Mouse (Mus musculus): Measurements from ENCODE around the gene Macc1. TPM values are rescaled to one million over a fixed set of nuclear protein-coding genes. Genes with fewer than 3 reads are reported as not detected.

Gene Macc1
- polyA plus RNA-seq, 1 experiment from 2014 or later, result 0.04 TPM

- Histone ChIP-seq H3K27me3 (ENCODE audit: control insufficient read depth, insufficient read depth, low read length) (no peaks in the 10 kb centered on the region), H3K9ac (ENCODE audit: low read length) (no peak overlapping the region), H3K4me1 (ENCODE audit: control insufficient read depth, insufficient read depth, low read length) (no peaks in the 10 kb centered on the region), H3K4me2 (ENCODE audit: low read depth, low read length) (no peak overlapping the region), H3K27ac (ENCODE audit: low read length) (no peak overlapping the region), H3K9me3 (replicated peaks; ENCODE audit: control insufficient read depth, low read length) (no peaks in the 10 kb centered on the region), H3K36me3 (ENCODE audit: control insufficient read depth, insufficient read depth) (no peaks in the 10 kb centered on the region), H3K4me3 (ENCODE audit: low read length) (no peak overlapping the region)
- 67% methylated on average over 4 of the region's 4 CpGs for WGBS
- no peak for ATAC-seq (replicated peaks; ENCODE audit: extremely low read depth, insufficient read depth, low FRiP score)
Measured at GRCm38 (mm10) chr12:119369832-119370231, 55.8 kb downstream of the Macc1 start.

GRCm38 (mm10) chr12:119372359-119372758 lies 58.3 kb downstream of the Macc1 start:
- no peak overlapping the region for H3K9ac ChIP-seq (ENCODE audit: low read length)
- no peaks in the 10 kb centered on the region for H3K36me3 ChIP-seq (ENCODE audit: control insufficient read depth, insufficient read depth)
- 71% methylated on average over 4 of the region's 4 CpGs for WGBS
- H3K27me3 ChIP-seq (ENCODE audit: control insufficient read depth, insufficient read depth, low read length), result no peaks in the 10 kb centered on the region
- H3K4me1 ChIP-seq (ENCODE audit: control insufficient read depth, insufficient read depth, low read length), result no peaks in the 10 kb centered on the region
- H3K4me2 ChIP-seq (ENCODE audit: low read depth, low read length), result no peak overlapping the region
- H3K27ac ChIP-seq (ENCODE audit: low read length), result no peak overlapping the region
- H3K4me3 ChIP-seq (ENCODE audit: low read length), result no peak overlapping the region
- H3K9me3 ChIP-seq (replicated peaks; ENCODE audit: control insufficient read depth, low read length), result no peaks in the 10 kb centered on the region
- ATAC-seq (replicated peaks; ENCODE audit: extremely low read depth, insufficient read depth, low FRiP score), result no peak

- no peaks in the 10 kb centered on the region for H3K4me1 ChIP-seq (ENCODE audit: control insufficient read depth, insufficient read depth, low read length)
- no peak overlapping the region for H3K4me3 ChIP-seq (ENCODE audit: low read length)
- H3K4me2 ChIP-seq (ENCODE audit: low read depth, low read length), result no peak overlapping the region
- H3K27me3 ChIP-seq (ENCODE audit: control insufficient read depth, insufficient read depth, low read length), result no peaks in the 10 kb centered on the region
- no peak overlapping the region for H3K27ac ChIP-seq (ENCODE audit: low read length)
- H3K9me3 ChIP-seq (replicated peaks; ENCODE audit: control insufficient read depth, low read length), result no peaks in the 10 kb centered on the region
- ATAC-seq (replicated peaks; ENCODE audit: extremely low read depth, insufficient read depth, low FRiP score), result no peak; the same call in 1 of the 2 replicates
- no peak overlapping the region for H3K9ac ChIP-seq (ENCODE audit: low read length)
- H3K36me3 ChIP-seq (ENCODE audit: control insufficient read depth, insufficient read depth), result no peaks in the 10 kb centered on the region
Measured at GRCm38 (mm10) chr12:119376879-119377278, 62.8 kb downstream of the Macc1 start.

- no peak overlapping the region for H3K27ac ChIP-seq (ENCODE audit: low read length)
- H3K27me3 ChIP-seq (ENCODE audit: control insufficient read depth, insufficient read depth, low read length), result no peaks in the 10 kb centered on the region
- no peaks in the 10 kb centered on the region for H3K9me3 ChIP-seq (replicated peaks; ENCODE audit: control insufficient read depth, low read length)
- WGBS, result 74% methylated on average over 1 of the region's 1 CpGs
- H3K4me2 ChIP-seq (ENCODE audit: low read depth, low read length), result no peak overlapping the region
- H3K36me3 ChIP-seq (ENCODE audit: control insufficient read depth, insufficient read depth), result no peaks in the 10 kb centered on the region
- H3K9ac ChIP-seq (ENCODE audit: low read length), result no peak overlapping the region
- no peaks in the 10 kb centered on the region for H3K4me1 ChIP-seq (ENCODE audit: control insufficient read depth, insufficient read depth, low read length)
- no peak for ATAC-seq (replicated peaks; ENCODE audit: extremely low read depth, insufficient read depth, low FRiP score)
- H3K4me3 ChIP-seq (ENCODE audit: low read length), result no peak overlapping the region
Measured at GRCm38 (mm10) chr12:119381839-119382238, 67.8 kb downstream of the Macc1 start.

GRCm38 (mm10) chr12:119386243-119386642 lies 72.2 kb downstream of the Macc1 start:
- Histone ChIP-seq H3K9ac (ENCODE audit: low read length) (no peak overlapping the region), H3K4me3 (ENCODE audit: low read length) (no peak overlapping the region), H3K27me3 (ENCODE audit: control insufficient read depth, insufficient read depth, low read length) (no peaks in the 10 kb centered on the region), H3K4me2 (ENCODE audit: low read depth, low read length) (no peak overlapping the region), H3K9me3 (replicated peaks; ENCODE audit: control insufficient read depth, low read length) (no peaks in the 10 kb centered on the region), H3K27ac (ENCODE audit: low read length) (no peak overlapping the region), H3K4me1 (ENCODE audit: control insufficient read depth, insufficient read depth, low read length) (no peaks in the 10 kb centered on the region), H3K36me3 (ENCODE audit: control insufficient read depth, insufficient read depth) (no peaks in the 10 kb centered on the region)
- no peak for ATAC-seq (replicated peaks; ENCODE audit: extremely low read depth, insufficient read depth, low FRiP score)

- H3K9me3 ChIP-seq (replicated peaks; ENCODE audit: control insufficient read depth, low read length), result no peaks in the 10 kb centered on the region
- ATAC-seq (replicated peaks; ENCODE audit: extremely low read depth, insufficient read depth, low FRiP score), result no peak
- H3K9ac ChIP-seq (ENCODE audit: low read length), result no peak overlapping the region
- H3K4me3 ChIP-seq (ENCODE audit: low read length), result no peak overlapping the region
- H3K27me3 ChIP-seq (ENCODE audit: control insufficient read depth, insufficient read depth, low read length), result no peaks in the 10 kb centered on the region
- no peaks in the 10 kb centered on the region for H3K36me3 ChIP-seq (ENCODE audit: control insufficient read depth, insufficient read depth)
- no peak overlapping the region for H3K27ac ChIP-seq (ENCODE audit: low read length)
- no peak overlapping the region for H3K4me2 ChIP-seq (ENCODE audit: low read depth, low read length)
- WGBS, result 47% methylated on average over 2 of the region's 2 CpGs
- H3K4me1 ChIP-seq (ENCODE audit: control insufficient read depth, insufficient read depth, low read length), result no peaks in the 10 kb centered on the region
Measured at GRCm38 (mm10) chr12:119386650-119387049, 72.6 kb downstream of the Macc1 start.

GRCm38 (mm10) chr12:119387925-119388324 lies 73.9 kb downstream of the Macc1 start:
- no peak overlapping the region for H3K27ac ChIP-seq (ENCODE audit: low read length)
- H3K9ac ChIP-seq (ENCODE audit: low read length), result no peak overlapping the region
- ATAC-seq (replicated peaks; ENCODE audit: extremely low read depth, insufficient read depth, low FRiP score), result no peak
- H3K4me1 ChIP-seq (ENCODE audit: control insufficient read depth, insufficient read depth, low read length), result no peaks in the 10 kb centered on the region
- H3K4me2 ChIP-seq (ENCODE audit: low read depth, low read length), result no peak overlapping the region
- WGBS, result 55% methylated on average over 2 of the region's 2 CpGs
- no peaks in the 10 kb centered on the region for H3K27me3 ChIP-seq (ENCODE audit: control insufficient read depth, insufficient read depth, low read length)
- H3K4me3 ChIP-seq (ENCODE audit: low read length), result no peak overlapping the region
- H3K36me3 ChIP-seq (ENCODE audit: control insufficient read depth, insufficient read depth), result no peaks in the 10 kb centered on the region
- no peaks in the 10 kb centered on the region for H3K9me3 ChIP-seq (replicated peaks; ENCODE audit: control insufficient read depth, low read length)

GRCm38 (mm10) chr12:119390192-119390684 lies 76.2 kb downstream of the Macc1 start:
- H3K27ac ChIP-seq (ENCODE audit: low read length), result no peak overlapping the region
- no peaks in the 10 kb centered on the region for H3K4me1 ChIP-seq (ENCODE audit: control insufficient read depth, insufficient read depth, low read length)
- H3K9ac ChIP-seq (ENCODE audit: low read length), result no peak overlapping the region
- no peaks in the 10 kb centered on the region for H3K9me3 ChIP-seq (replicated peaks; ENCODE audit: control insufficient read depth, low read length)
- H3K4me3 ChIP-seq (ENCODE audit: low read length), result no peak overlapping the region
- no peak overlapping the region for H3K4me2 ChIP-seq (ENCODE audit: low read depth, low read length)
- WGBS, result 49% methylated on average over 3 of the region's 3 CpGs
- ATAC-seq (replicated peaks; ENCODE audit: extremely low read depth, insufficient read depth, low FRiP score), result no peak
- no peaks in the 10 kb centered on the region for H3K36me3 ChIP-seq (ENCODE audit: control insufficient read depth, insufficient read depth)
- H3K27me3 ChIP-seq (ENCODE audit: control insufficient read depth, insufficient read depth, low read length), result no peaks in the 10 kb centered on the region

GRCm38 (mm10) chr12:119398046-119398659 lies 84.1 kb downstream of the Macc1 start:
- H3K9ac ChIP-seq (ENCODE audit: low read length), result no peak overlapping the region

More at GRCm38 (mm10) chr12:119398046-119398659, 84.1 kb downstream of the Macc1 start:
- Histone ChIP-seq H3K27ac (ENCODE audit: low read length) (no peak overlapping the region), H3K4me1 (ENCODE audit: control insufficient read depth, insufficient read depth, low read length) (no peaks in the 10 kb centered on the region), H3K4me3 (ENCODE audit: low read length) (no peak overlapping the region), H3K4me2 (ENCODE audit: low read depth, low read length) (no peak overlapping the region), H3K9me3 (replicated peaks; ENCODE audit: control insufficient read depth, low read length) (no peaks in the 10 kb centered on the region), H3K27me3 (ENCODE audit: control insufficient read depth, insufficient read depth, low read length) (no peaks in the 10 kb centered on the region), H3K36me3 (ENCODE audit: control insufficient read depth, insufficient read depth) (no peaks in the 10 kb centered on the region)
- 79% methylated on average over 2 of the region's 2 CpGs for WGBS
- ATAC-seq (replicated peaks; ENCODE audit: extremely low read depth, insufficient read depth, low FRiP score), result no peak
